Mouse (Mus musculus): ENCODE results near the gene Fut2.

The Fut2 gene

GRCm38 (mm10) chr7:45702809-45703520 lies 36.8 kb upstream of the Fut2 start:
- no peak for DNase-seq (ENCODE audit: low read depth)

GRCm38 (mm10) chr7:45702316-45702715 lies 36.1 kb upstream of the Fut2 start:
- DNase-seq (ENCODE audit: low read depth): no peak

GRCm38 (mm10) chr7:45701607-45702006 lies 35.4 kb upstream of the Fut2 start:
- no peak for DNase-seq (ENCODE audit: low read depth)

DNA sequence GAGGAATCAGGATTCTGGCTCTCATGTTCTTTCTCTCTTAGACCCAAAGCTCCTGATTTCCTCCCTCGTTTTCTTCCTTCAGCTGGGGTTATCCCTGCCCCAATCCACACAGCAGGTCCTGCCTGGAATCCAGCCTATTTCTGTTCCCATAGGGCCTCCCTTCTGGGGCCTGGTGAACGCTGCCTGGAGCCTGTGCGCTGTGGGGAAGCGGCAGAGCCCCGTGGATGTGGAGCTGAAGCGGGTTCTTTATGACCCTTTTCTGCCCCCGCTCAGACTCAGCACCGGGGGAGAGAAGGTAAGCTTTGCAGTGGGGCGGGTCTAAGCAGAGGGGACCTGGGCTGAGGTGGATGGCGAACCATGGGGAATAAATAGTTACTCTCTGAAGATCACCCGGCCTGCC lies 34.9 kb upstream of the Fut2 start:
- no peak for DNase-seq (ENCODE audit: low read depth)

DNA sequence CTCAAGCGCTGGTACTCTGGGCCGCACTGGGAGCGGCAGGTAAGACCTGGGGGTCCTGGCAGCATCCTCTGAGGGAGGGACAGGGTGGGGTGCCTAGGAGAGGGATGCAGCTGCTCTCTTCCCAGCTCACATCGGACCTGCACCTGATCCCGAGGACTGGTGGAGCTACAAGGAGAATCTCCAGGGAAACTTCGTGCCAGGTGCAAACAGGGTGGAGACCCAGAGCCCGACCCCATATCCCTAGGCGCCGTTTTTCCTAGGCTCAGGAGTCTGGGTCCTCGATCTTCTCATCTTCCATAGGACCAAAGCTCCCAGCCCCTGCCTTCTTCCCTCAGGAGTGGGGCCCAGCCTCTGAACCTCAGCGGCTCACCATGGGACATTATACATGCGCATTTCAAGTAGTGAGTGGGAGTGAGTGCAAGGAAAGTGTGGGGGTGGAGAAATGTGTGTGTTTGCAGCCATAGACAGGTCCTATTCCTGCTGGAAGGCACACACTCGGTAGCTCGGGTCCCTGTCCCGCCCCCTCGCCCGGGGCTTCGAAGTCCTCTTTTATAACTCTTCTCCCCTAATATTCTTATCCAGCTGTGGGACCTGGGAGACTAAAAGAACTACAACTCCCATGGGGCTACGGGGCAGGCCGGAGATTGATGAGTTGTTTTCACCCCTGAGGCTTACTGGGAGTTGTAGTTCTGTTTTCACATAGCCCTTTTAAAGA lies 34.3 kb upstream of the Fut2 start:
- DNase-seq (ENCODE audit: low read depth): no peak

DNA sequence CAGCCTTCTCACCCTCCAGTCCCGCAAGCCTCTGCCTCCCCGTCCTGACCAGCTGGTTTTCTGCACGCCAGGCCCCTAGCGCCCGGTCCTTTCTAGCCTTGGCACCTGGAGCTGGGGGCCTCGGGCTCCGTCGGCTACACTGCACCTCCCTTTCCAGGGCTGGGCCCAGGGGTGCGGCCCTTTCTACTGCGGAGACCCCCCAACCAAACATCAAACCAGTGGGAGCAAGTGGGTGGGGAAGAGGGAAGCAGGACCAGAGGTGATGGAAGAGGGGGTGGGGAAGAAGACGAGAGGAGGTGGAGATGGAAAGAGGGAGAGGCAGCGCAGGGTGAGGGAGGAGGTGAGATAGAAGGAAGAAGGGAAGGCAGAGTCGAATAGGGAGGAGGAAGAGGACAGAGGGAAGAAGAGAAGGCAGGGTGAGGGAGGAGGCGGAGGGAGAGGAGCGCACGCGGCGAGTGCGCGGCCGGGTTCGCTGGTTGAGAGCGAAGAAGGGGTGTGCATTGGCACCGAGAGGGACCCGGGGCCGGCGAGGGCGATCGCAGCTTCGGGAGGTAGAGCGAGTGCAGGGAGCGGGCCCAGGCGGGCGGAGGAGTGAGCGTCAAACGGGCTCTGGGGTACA lies 33.4 kb upstream of the Fut2 start, which contains the start of gene Car11:
TSS of gene Car11 (plus strand) at position 321 of the 619 bp plus-strand sequence.
- no peak for DNase-seq (ENCODE audit: low read depth)

GRCm38 (mm10) chr7:45697894-45698293 lies 31.7 kb upstream of the Fut2 start:
- no peak for DNase-seq (ENCODE audit: low read depth)

- DNase-seq (ENCODE audit: low read depth): no peak
These were observed 28.9 kb upstream of the Fut2 start for GRCm38 (mm10) chr7:45695098-45695497.

DNA sequence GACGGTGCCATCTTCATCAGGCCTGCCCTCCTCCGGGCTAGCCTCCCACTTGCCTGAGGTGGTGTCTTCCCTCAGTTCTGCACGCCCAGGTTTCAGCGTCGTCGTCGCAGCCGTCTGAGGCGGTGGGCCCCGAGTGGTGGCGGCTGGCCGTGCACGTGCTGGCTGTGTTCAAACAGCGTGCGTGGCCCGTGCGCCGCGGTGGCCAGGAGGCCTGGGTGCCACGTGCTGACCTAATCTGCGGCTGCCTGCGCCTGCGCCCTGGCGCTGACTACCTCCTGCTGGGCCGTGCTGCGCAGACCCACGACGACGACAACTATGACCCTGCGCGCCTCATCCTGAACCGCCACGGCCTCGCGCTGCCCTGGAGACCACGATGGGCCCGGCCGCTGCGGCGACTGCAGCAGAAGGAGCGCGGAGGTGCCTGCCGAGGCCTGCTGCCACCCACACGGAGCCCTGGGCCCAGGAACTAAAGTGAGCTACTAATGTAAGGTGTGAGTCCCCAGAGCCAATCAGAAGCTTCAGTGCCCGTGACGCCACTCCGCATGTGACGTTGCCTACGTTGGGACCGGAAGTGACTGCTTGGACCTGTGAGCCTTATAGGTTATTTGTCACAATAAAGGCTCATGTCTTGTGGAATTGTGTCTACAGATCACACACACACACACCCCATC lies 27.9 kb upstream of the Fut2 start, which contains the start of gene Sec1:
TSS of gene Sec1 (minus strand) at position 482 of the 671 bp plus-strand sequence.
- DNase-seq (ENCODE audit: low read depth): no peak

- DNase-seq (ENCODE audit: low read depth): no peak
These were observed 26.2 kb upstream of the Fut2 start for GRCm38 (mm10) chr7:45692364-45692763.

DNA sequence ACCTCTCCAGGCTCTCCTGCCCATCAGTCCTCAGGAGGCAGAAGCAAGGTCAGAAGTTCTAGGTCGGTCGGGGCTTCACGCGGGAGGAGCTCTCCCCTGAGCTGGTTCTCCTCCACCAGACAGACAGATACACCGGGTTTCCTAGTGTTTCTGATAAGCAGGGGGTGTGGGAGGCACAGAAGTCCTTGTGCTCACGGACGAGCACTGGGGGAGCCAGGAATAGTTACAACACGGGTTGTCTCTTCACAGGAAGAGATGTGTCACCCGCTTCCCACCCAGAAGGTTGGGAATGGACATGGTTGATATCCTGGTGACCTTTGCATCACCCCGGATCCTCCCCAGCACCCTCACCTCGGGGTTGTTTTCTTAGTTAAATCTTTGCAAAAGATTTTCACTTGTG lies 23.6 kb upstream of the Fut2 start:
- DNase-seq (ENCODE audit: low read depth): no peak

DNA sequence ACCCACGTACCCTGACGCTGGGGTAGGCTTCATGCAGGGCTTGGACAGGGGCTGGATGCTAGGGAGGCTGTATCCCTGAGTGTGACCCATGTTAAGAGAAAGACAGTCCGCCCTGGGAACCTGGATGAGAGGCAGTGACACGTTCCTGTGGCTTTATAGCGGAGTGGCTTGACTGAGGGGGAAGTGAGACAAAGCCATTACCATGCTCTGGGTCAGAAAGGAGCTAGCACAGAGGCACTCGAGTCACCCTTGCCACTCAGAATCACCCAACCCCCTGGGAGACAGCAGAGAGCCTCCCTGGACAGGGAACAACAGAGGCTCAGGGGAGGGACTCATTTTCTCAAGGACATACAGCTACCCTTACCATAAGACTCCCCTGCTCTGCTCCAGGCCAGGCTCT lies 22.9 kb upstream of the Fut2 start:
- DNase-seq (ENCODE audit: low read depth): no peak

DNA sequence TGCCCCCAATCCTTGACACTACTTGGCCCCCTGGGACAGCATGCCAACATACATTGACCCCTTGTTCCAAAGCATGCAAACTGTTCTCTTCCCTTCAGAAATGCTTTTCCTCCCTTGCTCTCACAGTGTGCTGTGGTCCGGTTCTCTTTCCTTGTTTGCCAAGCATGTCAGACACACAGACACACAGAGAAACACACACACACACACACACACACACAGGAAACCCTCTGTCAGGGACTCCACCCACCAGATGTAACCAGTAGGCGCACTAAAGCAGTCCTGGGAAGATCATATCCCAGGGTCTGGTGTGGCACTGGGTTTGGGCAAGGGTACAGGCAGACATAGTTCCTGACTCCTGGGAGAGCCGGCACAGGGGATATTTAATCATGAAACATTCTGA lies 20.6 kb upstream of the Fut2 start:
- DNase-seq (ENCODE audit: low read depth): no peak

GRCm38 (mm10) chr7:45685811-45686210 lies 19.6 kb upstream of the Fut2 start:
- DNase-seq (ENCODE audit: low read depth): no peak

GRCm38 (mm10) chr7:45683396-45684050 lies 17.3 kb upstream of the Fut2 start, which contains the start of gene Ntn5:
Gene Ntn5, plus strand, starts transcription at chr7:45684022.
- no peak for DNase-seq (ENCODE audit: low read depth)

DNA sequence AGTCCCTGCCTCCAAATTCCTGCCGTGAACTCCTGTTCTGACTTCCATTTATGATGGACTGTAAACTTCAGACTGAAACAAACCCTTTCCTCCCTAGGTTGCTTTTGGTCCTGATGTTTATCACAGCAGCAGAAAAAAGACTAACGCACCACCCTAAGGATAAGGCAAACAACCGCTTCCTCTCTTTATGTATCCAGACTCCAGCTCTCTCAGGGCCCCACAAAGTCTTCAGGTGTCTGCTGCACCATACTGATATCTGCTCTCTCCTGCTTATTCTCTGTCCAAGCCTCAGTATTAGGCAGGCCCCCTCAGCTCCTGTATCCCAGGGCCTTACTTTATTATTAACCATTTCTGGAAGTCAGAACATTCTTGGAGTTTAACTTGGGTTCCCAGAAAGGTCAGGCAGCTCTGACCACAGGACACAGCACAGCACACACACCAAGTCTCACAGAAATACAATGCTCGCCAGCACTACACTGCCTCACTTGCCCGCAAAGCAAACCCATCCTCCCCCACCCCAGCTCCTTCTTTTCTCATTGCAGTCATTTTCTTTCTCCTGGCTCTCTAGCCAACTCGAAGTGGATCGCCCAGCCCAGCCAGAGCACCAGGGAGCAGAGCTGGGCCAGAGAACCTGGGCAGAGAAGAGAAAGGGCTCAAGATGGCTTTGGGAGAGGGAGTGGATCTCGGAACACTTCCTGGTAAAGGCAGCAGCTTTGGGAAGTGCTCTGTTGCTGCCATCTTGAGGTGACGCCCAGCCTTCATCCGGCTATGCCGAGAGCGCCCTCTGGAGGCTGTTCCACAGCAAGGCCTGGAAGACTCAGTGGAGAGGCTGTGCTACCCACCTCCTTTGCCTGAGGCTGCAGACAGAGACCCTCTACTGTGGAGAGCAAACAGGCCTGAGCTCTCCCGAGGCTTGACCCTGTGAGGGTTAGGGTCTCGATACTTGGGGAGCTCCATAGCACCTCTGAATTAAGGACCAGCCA lies 16.2 kb upstream of the Fut2 start:
- peak; percentile 78 for DNase-seq (ENCODE audit: low read depth)

DNA sequence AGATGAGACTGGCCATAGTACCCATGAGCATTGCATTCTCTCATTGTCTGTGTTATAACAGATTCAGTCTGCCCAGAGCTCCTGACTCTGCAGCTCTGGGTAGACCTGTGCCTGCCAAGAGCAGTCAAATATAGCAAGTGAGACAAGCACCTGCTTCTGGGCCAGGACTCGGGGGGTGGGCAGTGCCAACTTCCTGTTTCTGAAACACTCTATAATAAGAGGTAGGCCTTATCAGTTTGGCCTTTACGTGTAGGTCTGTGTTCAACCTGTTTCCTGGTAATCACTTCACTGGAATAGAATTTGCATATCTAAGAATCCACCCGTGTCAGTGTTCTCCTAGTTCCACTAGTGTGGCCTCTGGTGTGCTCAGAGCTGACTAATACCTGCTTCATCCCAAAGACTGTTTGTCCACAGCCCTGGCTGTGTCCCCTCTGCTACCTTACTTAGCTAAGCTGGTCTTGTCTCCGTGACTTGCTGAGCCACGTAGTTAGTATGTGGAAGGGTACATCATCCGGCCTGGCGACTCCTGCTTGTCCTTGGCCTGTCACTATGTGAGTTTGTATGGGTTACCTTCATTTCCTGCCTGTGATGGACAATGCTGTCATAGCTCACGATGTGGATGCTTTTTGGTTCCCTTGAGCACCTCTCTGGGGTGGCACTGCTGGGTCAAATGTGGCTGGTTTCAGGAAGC lies 15.0 kb upstream of the Fut2 start:
- no peak for DNase-seq (ENCODE audit: low read depth)

GRCm38 (mm10) chr7:45679966-45680621 lies 13.9 kb upstream of the Fut2 start:
- DNase-seq (ENCODE audit: low read depth): no peak

- no peak for DNase-seq (ENCODE audit: low read depth)
These were observed 12.3 kb upstream of the Fut2 start for GRCm38 (mm10) chr7:45678513-45678912.
